Mouse (Mus musculus): ENCODE data around the gene Sipa1l1.
A peak's percentile ranks its signal among the peaks of the same experiment; 100 is the strongest.

Gene Sipa1l1

DNA sequence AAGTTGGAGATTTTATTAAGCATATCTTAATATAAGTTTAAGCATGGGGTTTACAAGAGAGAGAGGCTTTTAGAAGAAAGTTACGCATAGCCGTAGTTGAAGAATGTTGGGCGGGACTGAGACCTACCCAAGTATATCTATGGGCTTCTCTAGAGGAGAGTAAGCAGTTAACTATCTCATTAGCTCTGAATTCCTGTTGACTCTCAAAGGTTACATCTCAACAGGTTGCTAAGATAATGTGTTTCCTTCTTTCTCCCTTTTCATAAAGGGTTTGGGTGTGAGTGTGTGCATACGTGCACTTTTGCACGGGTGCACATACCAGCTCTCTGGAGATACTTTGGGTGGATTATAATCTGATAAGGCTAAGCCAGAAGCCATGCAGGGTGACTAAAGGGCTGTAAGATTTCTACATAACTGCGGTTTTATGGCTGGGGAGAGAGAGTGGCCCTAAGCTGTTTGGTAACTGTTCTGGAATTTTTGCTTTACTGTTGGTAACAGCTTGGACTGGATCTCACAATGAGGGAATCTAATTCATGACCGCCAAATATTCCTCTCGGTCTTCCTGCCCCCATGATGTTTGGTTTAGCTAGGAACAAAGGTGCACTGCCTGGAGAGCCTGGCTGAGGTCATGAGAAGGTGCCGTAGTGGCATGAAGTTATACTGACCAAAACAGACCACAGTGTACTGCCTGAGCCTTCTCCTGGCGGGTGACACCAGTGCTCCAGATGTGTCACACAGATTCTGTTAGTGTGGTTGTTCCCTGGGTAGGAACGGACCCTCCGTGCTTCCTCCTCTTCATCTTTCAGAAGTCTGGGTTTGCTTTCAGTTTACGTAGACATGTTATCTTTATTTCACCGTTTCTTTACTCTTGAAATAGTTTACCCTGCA is 78.5 kb downstream of the Sipa1l1 start:
- no peak for DNase-seq (ENCODE audit: low read depth)

DNA sequence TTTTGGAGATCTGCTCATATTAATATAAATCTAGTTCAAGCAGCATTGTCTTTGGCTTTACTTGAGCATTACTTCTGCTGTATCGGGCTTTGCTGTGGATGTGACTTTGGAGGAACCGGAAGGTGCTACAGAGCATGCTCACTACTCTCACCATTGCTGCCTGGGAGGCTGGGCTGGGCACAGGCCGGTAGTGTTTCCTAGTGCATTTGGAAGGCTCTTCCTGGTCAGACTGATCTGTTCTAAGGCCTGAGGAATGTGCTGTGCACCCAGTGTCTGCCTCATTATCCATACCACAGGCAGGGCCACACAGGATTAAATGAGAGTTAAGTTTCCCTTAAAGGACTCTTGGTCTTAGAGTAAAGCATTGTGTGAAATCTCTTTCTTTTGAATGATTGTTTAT is 79.4 kb downstream of the Sipa1l1 start:
- no peak for DNase-seq (ENCODE audit: low read depth)

DNA sequence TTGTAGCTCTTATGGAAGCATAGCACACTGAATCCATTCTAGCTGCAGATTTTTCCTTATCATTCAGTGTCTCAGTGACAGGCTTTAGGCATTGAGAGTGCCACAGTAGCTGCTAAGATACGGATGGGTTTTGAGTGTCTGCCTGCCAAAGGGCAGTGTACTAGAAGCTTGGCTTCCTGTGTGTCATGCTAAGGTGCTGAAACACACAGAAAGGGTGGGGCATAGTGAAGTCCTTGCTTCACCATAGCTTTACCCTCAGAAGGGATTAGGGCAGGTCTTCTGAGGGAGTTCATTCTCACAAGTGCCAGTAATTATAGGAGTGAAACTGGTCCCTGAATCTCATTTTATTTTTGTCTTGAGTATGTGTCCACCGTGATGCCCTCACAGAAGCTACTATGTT is 82.2 kb downstream of the Sipa1l1 start:
- no peak for DNase-seq (ENCODE audit: low read depth)

DNA sequence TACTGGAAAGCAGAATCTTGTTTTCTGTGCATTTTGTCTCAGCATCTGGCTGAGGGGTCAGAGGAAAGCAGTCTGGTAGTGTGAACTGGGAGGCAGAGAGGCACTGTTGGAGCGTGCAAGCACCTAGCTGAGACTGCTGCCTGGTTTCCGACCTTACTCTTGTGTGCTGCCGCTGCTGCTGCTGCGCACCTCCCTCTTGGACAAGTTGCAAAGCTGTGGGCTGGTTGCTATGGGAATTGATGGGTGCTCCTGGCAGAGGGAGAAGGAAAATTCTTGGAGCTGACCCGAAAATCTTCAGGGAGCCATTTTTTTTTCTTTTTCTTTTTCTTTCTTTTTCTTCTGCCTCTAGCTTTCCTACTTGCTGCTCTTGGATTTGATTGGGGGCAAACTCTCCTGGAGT is 85.0 kb downstream of the Sipa1l1 start:
- DNase-seq (ENCODE audit: low read depth): no peak

DNA sequence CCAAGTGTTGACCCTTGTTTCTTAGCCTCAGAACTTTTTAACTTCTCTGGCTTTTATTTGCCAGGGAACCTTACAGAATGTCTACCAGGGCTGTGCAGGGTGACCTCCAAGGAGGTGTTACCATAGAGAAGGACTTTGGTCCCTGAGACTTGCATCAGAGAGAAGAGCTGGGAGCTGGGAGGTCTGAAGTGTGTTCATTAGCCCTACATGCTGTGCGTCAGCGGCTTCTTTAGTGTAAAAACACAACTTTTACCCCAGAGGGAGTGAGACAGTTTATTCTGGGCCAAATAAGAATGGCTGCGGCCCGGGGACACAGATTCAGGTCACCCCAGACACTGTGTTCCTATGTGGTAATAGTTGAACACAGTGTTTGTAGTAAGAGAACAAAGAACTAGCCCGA is 86.9 kb downstream of the Sipa1l1 start:
- DNase-seq (ENCODE audit: low read depth): no peak

DNA sequence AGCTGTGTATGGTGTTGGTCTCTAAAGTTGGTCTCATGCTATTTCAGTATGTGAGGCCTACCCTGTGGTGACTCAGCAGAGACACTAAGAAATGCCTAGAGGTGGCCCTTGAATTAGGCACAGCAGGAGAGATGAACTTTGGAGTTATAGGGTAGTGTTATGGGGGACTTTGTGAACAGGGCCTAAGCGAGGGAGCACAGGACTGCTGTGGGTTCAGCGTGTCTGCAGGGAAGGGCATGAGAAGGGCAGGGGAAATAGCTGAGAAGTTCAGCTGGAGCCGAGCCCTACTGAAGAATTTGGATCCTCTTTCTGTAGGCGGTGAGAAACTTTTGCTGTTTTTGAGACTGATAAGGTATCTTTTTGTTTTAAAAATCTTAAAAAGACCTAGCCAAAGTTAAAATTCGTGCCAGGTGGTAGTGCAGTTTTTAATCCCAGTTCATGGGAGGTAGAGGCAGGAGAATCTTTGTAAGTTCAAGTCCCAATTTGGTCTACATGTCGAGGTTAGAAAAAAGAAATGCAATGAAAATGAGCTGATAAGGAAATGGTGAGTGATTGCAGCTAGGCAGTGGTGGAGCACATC is 87.9 kb downstream of the Sipa1l1 start:
- DNase-seq (ENCODE audit: low read depth): no peak

DNA sequence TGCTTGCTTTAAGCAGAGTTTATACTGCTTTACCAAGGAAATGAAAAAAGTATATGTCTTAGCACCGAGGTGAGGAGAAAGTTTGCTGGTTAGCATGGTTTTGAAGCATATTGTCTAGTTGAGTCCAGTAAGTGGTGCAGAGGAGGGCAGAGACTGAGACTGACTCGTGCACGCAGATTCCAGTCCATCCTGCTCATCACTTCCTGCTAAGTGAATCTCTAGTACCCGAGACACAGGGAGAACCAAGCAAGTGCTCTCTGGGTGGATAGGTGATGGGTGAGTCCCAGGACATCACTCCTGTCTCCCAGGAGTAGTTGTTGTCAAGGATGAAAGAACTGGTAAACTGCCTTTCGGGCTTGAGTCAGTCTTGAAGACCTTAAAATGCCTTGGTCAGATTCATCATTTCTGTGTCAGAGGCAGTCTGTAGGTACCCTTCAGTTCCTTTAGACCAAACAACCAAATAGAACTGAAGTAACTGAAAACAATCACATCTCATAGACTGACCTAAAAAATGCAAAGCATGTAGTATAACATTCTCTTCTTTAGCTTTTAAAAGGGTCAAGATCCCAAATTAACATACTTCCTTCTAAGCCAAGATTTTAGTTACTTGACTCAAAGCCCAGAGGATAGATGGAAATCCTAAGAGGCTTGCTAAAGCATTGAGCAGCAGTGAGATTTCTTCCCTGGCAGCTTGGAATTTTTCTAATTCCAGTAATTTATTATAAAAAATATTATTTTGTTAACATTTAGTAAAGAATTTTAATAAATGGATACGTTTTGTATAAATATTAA is 89.1 kb downstream of the Sipa1l1 start:
- DNase-seq (ENCODE audit: low read depth): no peak

DNA sequence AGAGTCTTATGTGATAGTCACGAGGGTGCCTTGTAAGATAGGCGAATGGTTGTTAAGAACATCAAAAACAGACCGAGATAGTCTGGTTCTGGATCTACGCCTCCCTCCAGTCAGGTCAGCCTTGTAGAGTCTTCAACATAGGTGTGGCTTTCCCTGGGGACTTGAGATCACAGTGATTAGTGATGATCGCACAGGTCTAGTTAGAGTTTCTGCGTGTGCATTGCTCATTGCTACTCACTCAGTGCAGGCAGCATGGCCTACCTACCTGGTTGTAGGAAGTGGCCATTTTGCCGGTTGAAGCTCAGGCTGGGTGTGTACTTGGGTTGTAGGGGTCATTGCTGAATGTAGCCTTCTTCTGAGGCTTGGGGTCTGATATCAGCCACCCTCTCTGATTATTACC is 94.3 kb downstream of the Sipa1l1 start:
- no peak for DNase-seq (ENCODE audit: low read depth)

DNA sequence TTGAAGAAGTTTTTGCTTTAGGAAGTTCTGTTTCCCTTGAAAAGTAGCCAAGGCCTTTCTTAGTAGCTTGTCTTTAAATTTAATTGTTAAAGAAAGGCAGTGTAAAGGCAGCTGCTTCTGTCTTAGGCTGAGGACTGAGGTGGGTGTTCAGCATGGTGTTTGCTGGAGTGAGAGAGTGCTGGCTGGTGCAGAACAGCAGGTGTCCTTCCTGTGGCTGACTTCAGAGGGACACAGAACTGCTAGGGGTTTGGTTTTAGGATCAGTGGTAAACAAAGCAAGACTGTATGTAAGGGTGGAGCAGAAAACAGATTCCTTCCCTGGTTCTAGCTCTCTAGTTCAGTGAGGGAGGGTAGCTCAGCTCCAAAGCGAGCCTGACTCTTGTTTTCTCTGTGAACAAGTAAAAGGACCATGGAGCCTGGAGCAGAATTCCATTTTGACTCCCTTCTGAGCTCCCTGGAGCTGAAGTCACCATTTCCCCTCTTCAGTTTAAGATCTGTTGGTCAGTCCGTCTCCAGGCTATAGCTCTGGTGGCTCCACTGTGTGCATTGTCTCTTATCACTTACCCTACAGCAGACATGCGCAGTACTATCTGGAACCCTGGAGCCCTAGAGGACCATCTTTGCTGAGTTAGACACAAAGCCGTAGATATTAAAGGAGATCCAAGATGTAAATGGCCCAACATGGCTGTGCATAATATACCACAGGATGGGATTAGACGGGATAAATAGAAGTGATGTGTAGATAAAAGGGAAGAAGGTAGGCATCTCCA is 95.1 kb downstream of the Sipa1l1 start:
- DNase-seq (ENCODE audit: low read depth): no peak

DNA sequence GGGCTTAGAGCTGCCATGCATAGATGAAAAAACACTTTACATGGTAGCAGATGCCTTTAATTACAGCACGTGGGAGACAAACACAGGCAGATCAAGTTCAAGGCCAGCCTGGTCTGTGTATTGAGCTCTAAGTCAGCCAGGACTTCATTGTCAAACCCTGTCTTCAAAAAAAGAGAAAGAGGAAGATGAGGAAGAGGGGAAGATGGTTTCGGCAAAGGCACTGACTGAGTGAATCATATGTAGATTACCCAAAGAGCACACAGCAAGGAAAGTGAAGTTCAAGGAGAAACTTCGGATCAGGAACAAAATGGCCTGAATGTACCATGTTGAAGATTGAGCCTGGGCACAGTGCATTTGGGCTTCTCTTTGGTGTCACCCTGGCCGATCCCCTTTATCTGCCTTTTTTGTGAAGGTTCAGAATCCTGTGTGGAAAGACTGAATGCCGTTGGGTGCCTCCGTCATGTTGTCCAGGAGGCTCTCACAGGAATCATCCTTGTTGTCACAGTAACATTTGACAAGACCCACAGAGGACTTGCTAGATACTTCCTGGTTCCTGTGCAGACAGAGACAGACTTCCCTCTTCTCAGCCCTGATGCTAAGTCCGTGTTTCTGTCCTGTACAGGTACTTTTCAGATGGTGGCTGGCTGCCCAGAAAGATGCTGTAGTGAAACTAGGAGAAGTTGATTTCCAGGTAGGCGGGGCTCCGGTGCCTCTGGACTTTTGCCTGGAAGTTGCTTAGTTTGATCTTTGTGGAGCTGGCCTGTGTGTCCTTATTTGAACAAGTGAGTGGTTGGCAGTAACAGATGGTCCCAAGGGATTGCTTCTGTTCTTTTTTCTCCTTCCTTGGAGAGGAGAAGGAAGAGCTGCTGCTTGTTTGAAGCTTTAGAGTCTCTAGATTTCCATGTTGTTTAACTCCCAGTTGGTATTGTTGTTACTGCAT is 96.5 kb downstream of the Sipa1l1 start:
- DNase-seq (ENCODE audit: low read depth): no peak

DNA sequence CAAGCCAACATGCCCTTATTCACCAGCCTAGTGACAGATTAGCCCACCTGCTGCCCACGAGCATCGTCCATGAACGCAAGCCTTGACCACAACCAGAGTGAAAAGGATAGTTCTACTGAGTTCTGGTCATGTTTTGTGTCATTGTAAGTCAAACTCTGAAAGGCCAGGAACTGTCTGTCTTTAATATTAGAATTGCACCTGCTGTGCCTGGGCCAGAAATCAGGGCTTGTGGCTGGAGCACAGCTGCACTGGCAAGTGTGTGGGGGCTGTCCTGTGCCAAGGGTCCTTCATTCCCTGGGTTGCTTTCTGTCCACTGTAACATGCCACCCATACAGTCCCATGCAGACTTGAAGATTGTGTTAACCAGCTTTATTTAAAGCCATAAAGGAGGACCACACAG is 102.3 kb downstream of the Sipa1l1 start:
- no peak for DNase-seq (ENCODE audit: low read depth)

DNA sequence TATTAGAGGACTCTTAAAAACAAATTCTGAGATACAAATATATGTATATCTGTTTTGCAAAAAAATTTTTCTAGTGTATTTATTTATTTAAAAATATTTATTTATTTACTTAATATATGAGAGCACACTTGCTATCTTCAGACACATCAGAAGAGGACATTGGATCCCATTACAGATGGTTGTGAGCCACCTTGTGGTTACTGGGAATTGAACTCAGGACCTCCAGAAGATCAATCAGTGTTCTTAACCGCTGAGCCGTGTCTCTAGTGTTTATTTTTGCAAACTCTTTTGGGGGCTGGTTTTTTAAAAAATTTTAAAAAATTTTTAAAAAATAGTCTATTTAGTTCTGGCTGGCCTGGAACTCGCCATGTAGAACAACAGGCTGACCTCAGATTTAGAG is 104.4 kb downstream of the Sipa1l1 start:
- no peak for DNase-seq (ENCODE audit: low read depth)

DNA sequence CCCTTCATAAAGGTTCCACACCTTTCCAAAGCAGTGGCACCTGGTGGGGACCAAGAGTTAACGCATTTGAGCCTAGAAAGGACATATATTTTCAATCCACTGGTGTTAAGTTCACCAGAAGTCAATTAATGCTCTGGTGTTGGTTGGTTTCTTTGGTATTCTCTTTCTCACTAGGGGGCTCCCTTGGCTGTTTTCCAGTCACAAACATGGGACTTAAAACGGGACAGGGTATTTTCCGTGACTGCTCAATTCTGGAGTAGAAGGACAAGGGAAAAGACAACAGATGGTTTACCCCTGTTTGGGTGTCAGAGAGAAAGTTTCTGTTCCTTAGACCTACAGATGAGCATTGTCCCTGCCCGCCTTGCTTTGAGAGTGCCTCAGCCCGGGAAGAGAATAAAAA is 105.5 kb downstream of the Sipa1l1 start:
- no peak for DNase-seq (ENCODE audit: low read depth)

DNA sequence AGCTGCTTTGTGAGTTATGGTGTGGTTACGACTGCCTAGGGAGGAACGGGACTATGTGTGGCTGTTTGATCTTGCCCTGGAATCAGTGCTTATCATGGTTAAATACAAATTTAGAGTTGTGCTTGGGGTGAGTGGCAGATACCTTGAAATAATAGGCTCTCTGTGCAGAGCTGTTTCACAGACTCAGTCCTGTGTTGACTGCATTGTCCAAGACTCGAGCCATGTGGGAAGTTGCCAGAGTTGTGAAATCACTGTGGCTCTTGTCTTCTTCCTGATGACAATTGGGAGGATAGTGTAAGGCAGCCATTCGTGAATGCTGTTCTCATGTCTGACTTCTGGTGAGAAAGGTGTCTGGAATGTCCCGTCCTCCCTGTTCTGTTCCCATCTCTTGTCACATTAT is 106.6 kb downstream of the Sipa1l1 start:
- no peak for DNase-seq (ENCODE audit: low read depth)

DNA sequence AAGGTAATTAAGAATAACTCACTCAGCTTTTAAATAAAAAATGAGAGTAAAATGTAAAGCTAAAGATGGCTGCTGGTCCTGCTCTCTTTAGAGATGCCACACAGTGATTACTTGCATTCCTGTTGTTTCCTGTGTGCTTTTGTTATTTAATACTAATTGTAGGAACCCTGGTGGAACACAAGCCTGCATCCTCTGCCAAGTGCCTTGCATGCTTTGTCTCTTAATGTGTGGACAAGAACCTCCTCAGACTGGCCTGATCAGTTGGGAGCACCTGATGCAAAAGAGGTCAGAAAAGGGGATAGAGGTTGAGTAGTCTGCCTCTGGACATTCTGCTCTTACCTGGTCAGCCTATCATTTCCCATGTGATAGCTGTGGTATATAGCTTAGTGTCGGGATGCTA is 107.5 kb downstream of the Sipa1l1 start:
- DNase-seq (ENCODE audit: low read depth): no peak

DNA sequence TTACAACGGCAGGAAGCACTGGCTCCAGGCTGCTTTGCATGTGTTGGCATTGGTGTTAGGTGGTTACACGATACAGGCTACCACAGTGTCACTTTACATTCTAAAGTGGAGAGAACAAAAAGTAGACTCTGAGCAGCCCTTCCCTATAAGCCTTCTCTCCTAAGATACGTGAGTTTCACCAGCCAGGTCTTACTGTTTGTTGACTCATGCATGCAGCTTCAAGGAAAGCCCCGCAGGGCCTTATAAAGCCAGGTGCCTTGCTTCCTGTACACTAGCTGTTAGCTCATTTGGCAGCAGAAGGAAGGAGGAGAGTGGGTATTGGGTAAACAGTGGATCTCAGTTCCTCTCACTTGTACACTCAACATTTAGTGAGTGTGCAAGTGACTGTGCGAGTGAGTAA is 115.5 kb downstream of the Sipa1l1 start:
- DNase-seq (ENCODE audit: low read depth): peak; percentile 63

DNA sequence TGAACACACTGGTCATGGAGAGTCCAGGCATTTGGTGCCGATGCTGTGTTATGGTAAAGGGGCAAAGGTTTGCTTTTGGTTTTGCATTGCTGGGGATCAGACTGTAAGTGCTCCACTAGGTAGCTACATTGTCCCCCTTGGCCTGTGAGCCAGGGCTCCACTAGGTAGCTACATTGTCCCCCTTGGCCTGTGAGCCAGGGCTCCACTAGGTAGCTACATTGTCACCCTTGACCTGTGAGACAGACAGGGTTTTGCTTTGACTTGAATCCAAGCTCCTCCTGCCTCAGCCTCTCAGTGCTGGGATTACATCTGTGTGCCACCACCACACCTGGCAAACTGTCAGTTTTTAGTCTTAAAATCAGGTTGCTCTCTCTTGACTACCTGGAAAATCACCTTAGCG is 115.9 kb downstream of the Sipa1l1 start:
- DNase-seq (ENCODE audit: low read depth): no peak

DNA sequence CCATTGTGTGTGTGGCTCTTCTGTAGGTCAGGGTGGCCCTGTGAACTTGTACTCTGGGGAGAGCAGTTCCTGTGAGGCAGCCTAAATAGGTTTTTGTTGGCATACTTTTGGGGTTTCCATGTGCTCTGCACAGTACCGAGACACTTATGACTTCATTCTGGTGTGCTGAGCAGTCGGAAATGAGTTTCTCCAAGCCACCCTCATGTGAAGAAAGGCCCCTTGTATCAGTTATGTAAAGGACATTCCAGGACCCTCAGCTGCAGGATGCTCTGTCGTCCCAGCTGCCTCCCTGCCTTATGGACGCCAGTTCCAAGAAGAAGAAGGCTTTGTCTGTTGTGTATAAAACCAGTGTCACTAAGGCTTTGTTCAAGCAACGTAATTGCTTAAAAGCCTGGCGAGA is 116.9 kb downstream of the Sipa1l1 start:
- no peak for DNase-seq (ENCODE audit: low read depth)

DNA sequence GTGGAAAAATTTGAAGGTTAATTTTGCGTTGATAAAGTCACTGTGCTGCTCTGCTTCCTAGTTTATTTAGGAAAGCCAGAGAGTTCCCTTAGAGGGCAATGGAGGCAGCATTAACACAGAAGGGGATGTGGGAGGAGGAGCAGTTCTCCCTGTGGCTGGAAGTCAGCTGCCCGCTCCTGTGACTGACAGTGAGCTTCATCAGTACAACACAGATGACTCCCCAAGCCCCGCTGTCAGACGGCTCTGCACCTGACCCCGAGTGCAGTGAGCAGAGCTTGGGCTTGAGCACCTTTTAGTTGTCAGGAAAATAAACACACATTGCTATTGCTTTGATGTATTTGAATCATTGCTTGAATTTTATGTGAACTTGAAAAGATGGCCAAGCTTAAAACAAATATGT is 117.7 kb downstream of the Sipa1l1 start:
- DNase-seq (ENCODE audit: low read depth): no peak

DNA sequence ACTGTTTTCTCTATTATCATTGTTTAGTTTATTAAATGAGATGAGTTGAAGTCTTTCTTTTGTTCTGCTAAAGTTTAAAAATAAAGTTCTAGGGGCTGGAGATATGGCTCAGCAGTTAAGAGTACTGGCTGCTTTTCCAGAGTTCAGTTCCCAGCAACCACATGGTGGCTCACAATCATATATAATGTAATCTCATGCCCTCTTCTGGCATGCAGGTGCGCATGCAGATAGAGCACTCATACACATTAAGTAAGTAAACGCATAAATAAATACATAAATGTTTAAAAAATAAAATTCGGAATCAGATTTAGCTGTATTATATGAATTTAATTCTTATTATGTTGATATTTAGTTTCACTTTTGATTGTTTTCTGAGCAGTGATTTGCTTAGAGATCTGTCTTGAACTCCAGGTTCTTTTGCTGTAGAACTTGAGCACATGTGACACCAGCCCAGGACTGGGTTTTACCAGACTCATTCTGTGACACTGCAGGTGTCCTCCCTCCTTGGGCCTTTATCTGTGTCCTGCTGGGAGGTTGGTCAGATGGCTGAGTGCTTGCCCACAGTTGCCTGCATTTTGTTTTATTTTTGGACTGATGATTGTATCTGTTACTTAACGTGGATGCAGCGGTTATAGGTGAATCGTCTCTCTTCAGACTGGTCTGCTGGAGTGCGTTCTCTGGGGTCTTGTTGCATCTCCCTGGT is 124.6 kb downstream of the Sipa1l1 start:
- DNase-seq (ENCODE audit: low read depth): no peak
